Mouse (Mus musculus) liver, postnatal 0 days (tissue): ENCODE data around the gene Slc1a2. TPM values are rescaled to one million over a fixed set of nuclear protein-coding genes. Genes with fewer than 3 reads are reported as not detected.

Source experiments
- ATAC-seq: fragments of 200-750 bp; cut with Nextera tagmentation; 2 replicates; pipeline ENCODE4 v1.8.0; 2017; ENCODE audit warnings: mild to moderate bottlenecking, moderate library complexity
- DNase-seq: peaks from one replicate; pipeline ENCODE4 v3.0.0-alpha.2; 2016
- H3K27ac ChIP-seq: fragments of 300-500 bp; sonication (generic); 2 replicates; pipeline ENCODE4 v1.5.1; 2014; ENCODE audit warnings: antibody characterized with exemption, moderate library complexity, mild to moderate bottlenecking, low read depth
- H3K27me3 ChIP-seq: fragments of 300-500 bp; sonication (generic); 2 replicates; pipeline ENCODE4 v1.6.1; 2014; ENCODE audit warnings: low read length, control low read depth, mixed read lengths; ENCODE audit not compliant: insufficient read depth
- H3K36me3 ChIP-seq: fragments of 300-500 bp; sonication (generic); replicated peaks from 2 replicates; pipeline ENCODE4 v1.6.1; 2014; ENCODE audit warnings: mild to moderate bottlenecking, control low read depth, low read length, moderate library complexity, mixed read lengths; ENCODE audit not compliant: insufficient read depth
- H3K4me1 ChIP-seq: fragments of 300-500 bp; sonication (generic); 2 replicates; pipeline ENCODE4 v1.6.1; 2014; ENCODE audit warnings: antibody characterized with exemption, mild to moderate bottlenecking, control low read depth; ENCODE audit not compliant: insufficient read depth
- H3K4me2 ChIP-seq: fragments of 300-500 bp; sonication (generic); 2 replicates; pipeline ENCODE4 v1.6.1; 2014; ENCODE audit warnings: low read depth, mild to moderate bottlenecking, low read length, moderate library complexity, mixed read lengths
- H3K4me3 ChIP-seq: fragments of 300-500 bp; sonication (generic); 2 replicates; pipeline ENCODE4 v1.5.1; 2014; ENCODE audit warnings: low read depth, low read length
- H3K9ac ChIP-seq: fragments of 300-500 bp; sonication (generic); replicated peaks from 2 replicates; pipeline ENCODE4 v1.6.1; 2014; ENCODE audit warnings: mild to moderate bottlenecking, moderate library complexity
- H3K9me3 ChIP-seq: fragments of 300-500 bp; sonication (generic); 2 replicates; pipeline ENCODE4 v1.6.1; 2016; ENCODE audit warnings: mild to moderate bottlenecking, control low read depth, low read length, mixed read lengths
- CTCF ChIP-seq: sonication (generic); IDR thresholded peaks from 2 replicates; pipeline ENCODE4 v1.5.1; 2016; ENCODE audit warnings: antibody characterized with exemption, low read depth
- EP300 ChIP-seq: IDR thresholded peaks from 2 replicates; pipeline ENCODE4 v1.6.1; 2016; ENCODE audit warnings: antibody characterized with exemption, low read depth, mild to moderate bottlenecking
- WGBS: fragments of 180-500 bp; shearing (Covaris S2); extraction: QIAGEN DNeasy Blood & Tissue Kit; methylation state at CpG from one replicate; pipeline ENCODE4 v1.1.7; 2014; ENCODE audit not compliant: insufficient replicate concordance; 5-methylcytosine and 5-hydroxymethylcytosine counted together
- polyA plus RNA-seq: library from polyadenylated mRNA; unstranded; fragments of >200 nt; fragmentation: Nextera tagmentation; extraction: Ambion mirVana; gene quantifications from 2 replicates; pipeline ENCODE4 v1.2.1, GENCODE M21; 2015

The Slc1a2 gene
- polyA plus RNA-seq, 1 experiment from 2014 or later = 0.74 TPM

GRCm38 (mm10) chr2:102686108-102686450 is 27.6 kb downstream of the Slc1a2 start:
- no peaks in the 10 kb centered on the region for H3K9me3 ChIP-seq
- no peak overlapping the region for H3K4me3 ChIP-seq
- no peak for DNase-seq
- no peak overlapping the region for H3K4me2 ChIP-seq
- H3K4me1 ChIP-seq = no peaks in the 10 kb centered on the region
- 69% methylated on average over 9 of the region's 9 CpGs for WGBS
- H3K9ac ChIP-seq = no peak overlapping the region
- no peaks in the 10 kb centered on the region for H3K36me3 ChIP-seq
- 0 out of 2 replicates have a peak, but pooled peaks cover 2% of the 10 kb centered on the region for H3K27me3 ChIP-seq
- no peak for TF ChIP-seq CTCF
- no peak for TF ChIP-seq EP300
- no peak overlapping the region for H3K27ac ChIP-seq
- no peak for ATAC-seq

- no peak for ATAC-seq
- H3K4me1 ChIP-seq = no peaks in the 10 kb centered on the region
Measured at GRCm38 (mm10) chr2:102693556-102693955, 35.1 kb downstream of the Slc1a2 start.

GRCm38 (mm10) chr2:102694750-102695149 is 36.3 kb downstream of the Slc1a2 start:
- DNase-seq (no peak), ATAC-seq (no peak)
- Histone ChIP-seq H3K4me1 (no peaks in the 10 kb centered on the region), H3K27me3 (no peaks in the 10 kb centered on the region), H3K4me3 (no peak overlapping the region), H3K9me3 (no peaks in the 10 kb centered on the region), H3K4me2 (no peak overlapping the region), H3K36me3 (no peaks in the 10 kb centered on the region), H3K27ac (no peak overlapping the region), H3K9ac (no peak overlapping the region)
- WGBS = 75% methylated on average over 4 of the region's 4 CpGs
- TF ChIP-seq EP300 (no peak), CTCF (no peak)

More at GRCm38 (mm10) chr2:102693556-102693955, 35.1 kb downstream of the Slc1a2 start:
- 0 out of 2 replicates have a peak, but pooled peaks cover 2% of the 10 kb centered on the region for H3K27me3 ChIP-seq
- no peak overlapping the region for H3K4me3 ChIP-seq
- no peaks in the 10 kb centered on the region for H3K36me3 ChIP-seq
- H3K4me2 ChIP-seq = no peak overlapping the region
- H3K27ac ChIP-seq = no peak overlapping the region
- H3K9me3 ChIP-seq = no peaks in the 10 kb centered on the region
- TF ChIP-seq EP300 (no peak), CTCF (no peak)
- 31% methylated on average over 7 of the region's 7 CpGs for WGBS
- no peak for DNase-seq
- H3K9ac ChIP-seq = no peak overlapping the region

- ATAC-seq (no peak), DNase-seq (no peak)
- Histone ChIP-seq H3K9me3 (no peaks in the 10 kb centered on the region), H3K36me3 (no peaks in the 10 kb centered on the region), H3K9ac (no peak overlapping the region), H3K4me2 (no peak overlapping the region), H3K4me3 (no peak overlapping the region), H3K4me1 (no peaks in the 10 kb centered on the region), H3K27me3 (no peaks in the 10 kb centered on the region), H3K27ac (no peak overlapping the region)
- no peak for TF ChIP-seq CTCF
- TF ChIP-seq EP300 = no peak
Measured at GRCm38 (mm10) chr2:102695541-102695940, 37.1 kb downstream of the Slc1a2 start.

GRCm38 (mm10) chr2:102697732-102698131 is 39.3 kb downstream of the Slc1a2 start:
- DNase-seq (no peak), ATAC-seq (no peak)
- no peaks in the 10 kb centered on the region for H3K9me3 ChIP-seq
- TF ChIP-seq CTCF = no peak
- no peak for TF ChIP-seq EP300
- no peak overlapping the region for H3K9ac ChIP-seq
- no peaks in the 10 kb centered on the region for H3K36me3 ChIP-seq
- WGBS = 47% methylated on average over 2 of the region's 2 CpGs
- no peak overlapping the region for H3K27ac ChIP-seq
- H3K27me3 ChIP-seq = no peaks in the 10 kb centered on the region
- H3K4me1 ChIP-seq = no peaks in the 10 kb centered on the region
- H3K4me3 ChIP-seq = no peak overlapping the region
- no peak overlapping the region for H3K4me2 ChIP-seq

GRCm38 (mm10) chr2:102699921-102700320 is 41.5 kb downstream of the Slc1a2 start:
- 83% methylated on average over 7 of the region's 7 CpGs for WGBS
- Histone ChIP-seq H3K9me3 (no peaks in the 10 kb centered on the region), H3K4me2 (no peak overlapping the region), H3K4me3 (no peak overlapping the region), H3K36me3 (no peaks in the 10 kb centered on the region), H3K4me1 (no peaks in the 10 kb centered on the region), H3K27me3 (0 out of 2 replicates have a peak, but pooled peaks cover under 1% of the 10 kb centered on the region), H3K9ac (no peak overlapping the region), H3K27ac (no peak overlapping the region)
- no peak for ATAC-seq
- no peak for TF ChIP-seq EP300
- TF ChIP-seq CTCF = no peak
- no peak for DNase-seq

- TF ChIP-seq CTCF = no peak
- TF ChIP-seq EP300 = no peak
- Histone ChIP-seq H3K27ac (no peak overlapping the region), H3K36me3 (no peaks in the 10 kb centered on the region), H3K4me2 (no peak overlapping the region), H3K9me3 (no peaks in the 10 kb centered on the region), H3K4me1 (no peaks in the 10 kb centered on the region), H3K27me3 (peaks cover 5% of the 10 kb centered on the region; the same call in 1 of the 2 replicates), H3K9ac (no peak overlapping the region), H3K4me3 (no peak overlapping the region)
- no peak for ATAC-seq
- DNase-seq = no peak
- 82% methylated on average over 2 of the region's 2 CpGs for WGBS
Measured at GRCm38 (mm10) chr2:102700695-102701094, 42.2 kb downstream of the Slc1a2 start.
